Mouse (Mus musculus) 3T3-L1 (cell line): Measurements from ENCODE around the gene Rap1b.
A peak's percentile ranks its signal among the peaks of the same experiment; 100 is the strongest.

ENCODE experiments used
- DNase-seq: peaks from one replicate; pipeline ENCODE4 v3.0.0-alpha.2; 2015; ENCODE audit warnings: low read depth, low spot score

Rap1b gene

DNA sequence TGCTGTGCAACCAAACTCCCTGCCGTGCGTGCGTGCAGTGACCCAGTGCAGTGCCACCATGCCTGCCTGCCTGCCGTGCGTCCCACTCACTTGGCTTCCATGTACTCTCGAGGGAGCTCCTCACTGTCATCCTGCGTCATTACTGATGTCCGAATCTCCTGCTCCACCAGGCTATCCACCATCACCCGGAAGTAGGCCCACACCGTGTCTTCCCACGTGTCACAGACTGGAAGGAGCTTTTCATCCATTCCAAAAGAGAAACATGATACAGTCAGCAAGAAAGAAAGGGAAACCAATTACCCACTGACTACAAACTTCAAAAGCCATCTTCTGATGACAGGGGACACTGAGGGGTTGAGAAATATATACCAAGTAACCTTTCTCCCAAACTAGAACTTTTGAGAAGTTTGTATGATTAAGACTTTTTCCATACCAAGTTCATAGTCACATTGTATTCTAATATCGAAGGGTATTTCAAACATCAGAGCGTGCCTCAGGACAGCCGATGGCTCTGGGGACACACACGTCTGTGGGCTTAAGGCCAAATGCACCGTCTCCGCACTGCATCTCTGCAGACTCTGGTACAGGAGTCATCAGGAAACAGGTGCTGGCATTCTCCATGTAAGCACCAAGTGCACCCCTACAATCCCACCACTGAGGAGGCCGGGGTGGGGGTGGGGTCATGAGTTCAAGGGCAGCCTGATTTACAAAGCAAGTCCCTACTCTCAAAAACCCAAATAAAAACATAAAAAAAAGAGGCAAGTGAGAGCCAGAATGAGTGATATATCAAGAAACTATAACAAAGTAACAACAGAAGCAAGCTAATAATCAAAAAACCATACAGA is 75.3 kb downstream of the Rap1b start:
- DNase-seq, result peak; percentile 95

DNA sequence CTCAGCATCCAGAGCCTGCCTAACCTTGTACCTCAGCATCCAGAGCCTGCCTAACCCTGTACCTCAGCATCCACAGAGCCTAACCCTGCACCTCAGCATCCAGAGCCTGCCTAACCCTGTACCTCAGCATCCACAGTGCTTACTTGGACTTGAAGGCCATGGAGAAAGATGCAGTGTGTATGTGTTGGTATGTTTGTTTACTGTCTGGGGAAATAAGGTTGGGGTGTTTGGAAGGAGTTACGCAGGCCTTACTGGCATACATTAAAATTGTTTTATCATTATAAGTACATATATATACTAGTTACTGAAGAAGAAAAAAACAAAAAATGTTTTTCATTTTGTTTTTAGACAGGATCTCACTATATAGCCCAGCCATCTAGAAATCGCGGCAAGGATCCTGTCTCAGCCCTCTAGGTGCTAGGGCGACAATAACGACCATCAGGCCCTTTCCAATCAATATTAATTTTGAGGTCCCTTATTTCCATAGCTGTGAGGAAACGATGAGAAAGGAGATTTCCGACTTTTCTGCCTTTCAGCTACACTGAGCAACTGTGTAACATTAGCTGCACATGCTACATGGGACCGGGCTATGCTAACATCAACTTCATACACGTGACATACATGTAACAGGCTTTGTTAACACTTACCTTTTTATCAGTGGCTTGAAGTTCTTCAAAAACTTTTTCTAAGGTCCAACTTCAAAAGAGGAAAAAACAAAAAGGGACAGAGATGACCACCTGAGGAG is 76.1 kb downstream of the Rap1b start:
- peak; percentile 90 for DNase-seq

DNA sequence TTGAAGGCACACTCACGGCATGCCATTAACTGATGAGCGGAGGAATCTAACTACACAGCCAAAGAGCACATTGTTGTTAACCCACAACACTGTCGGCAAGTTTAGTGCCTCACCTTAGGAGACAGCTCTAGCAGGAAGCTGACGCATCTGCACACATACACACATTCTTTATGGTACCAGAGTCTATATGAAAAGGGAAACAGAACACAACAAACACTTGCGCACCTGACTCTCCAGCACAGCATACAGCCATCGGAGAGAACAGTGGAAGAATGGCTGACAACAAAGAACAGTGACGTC is 77.7 kb downstream of the Rap1b start:
- no peak for DNase-seq

DNA sequence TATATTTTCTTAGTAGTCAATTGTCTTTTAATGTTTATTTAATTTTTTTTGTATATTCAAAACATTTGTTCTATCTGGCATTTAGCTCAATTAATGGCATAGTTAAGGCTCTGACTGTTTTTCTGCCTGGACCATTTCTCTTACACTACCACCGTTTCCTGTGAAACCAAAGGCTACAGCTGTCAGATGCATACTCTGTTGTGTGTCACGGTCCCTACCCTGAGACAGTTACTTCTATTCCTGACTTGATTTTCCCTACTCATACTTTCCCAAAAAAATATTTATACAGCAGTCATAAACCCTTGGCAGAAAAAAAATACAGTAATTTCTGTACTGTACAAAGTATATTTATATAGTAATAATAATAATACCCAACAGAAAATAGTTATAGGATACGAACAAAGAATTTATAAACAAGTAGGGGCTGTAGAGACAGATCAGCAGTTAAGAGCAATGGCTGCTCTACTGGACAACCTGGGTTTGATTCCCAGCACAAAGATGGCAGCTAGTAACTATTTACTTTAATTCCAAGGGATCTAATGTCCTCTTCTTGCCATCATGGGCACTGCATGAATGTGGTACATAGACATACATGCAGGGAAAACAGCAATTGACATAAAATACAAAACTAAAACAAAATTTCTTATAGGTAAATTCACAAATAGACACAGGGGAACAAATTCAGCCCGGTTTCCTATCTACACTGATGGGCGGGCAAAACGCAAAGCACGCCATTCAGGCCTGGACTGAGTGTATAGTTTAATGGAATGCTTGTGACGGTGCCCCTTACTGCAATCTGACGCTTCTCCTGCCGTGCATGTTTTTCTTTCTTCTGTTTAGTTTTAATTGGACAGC is 78.3 kb downstream of the Rap1b start:
- peak; percentile 94 for DNase-seq

DNA sequence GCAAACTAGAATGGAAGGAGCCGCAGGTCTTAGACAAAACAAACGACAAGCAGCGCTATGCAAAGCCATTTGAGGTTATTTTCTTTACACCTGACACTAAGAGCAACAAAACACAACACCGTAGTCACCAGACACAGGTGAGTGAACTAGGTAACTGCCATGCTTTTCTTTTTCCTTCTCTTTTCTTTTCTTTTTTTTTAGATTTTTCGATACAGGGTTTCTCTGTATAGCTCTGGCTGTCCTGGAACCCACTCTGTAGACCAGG is 79.0 kb downstream of the Rap1b start:
- DNase-seq, result no peak

DNA sequence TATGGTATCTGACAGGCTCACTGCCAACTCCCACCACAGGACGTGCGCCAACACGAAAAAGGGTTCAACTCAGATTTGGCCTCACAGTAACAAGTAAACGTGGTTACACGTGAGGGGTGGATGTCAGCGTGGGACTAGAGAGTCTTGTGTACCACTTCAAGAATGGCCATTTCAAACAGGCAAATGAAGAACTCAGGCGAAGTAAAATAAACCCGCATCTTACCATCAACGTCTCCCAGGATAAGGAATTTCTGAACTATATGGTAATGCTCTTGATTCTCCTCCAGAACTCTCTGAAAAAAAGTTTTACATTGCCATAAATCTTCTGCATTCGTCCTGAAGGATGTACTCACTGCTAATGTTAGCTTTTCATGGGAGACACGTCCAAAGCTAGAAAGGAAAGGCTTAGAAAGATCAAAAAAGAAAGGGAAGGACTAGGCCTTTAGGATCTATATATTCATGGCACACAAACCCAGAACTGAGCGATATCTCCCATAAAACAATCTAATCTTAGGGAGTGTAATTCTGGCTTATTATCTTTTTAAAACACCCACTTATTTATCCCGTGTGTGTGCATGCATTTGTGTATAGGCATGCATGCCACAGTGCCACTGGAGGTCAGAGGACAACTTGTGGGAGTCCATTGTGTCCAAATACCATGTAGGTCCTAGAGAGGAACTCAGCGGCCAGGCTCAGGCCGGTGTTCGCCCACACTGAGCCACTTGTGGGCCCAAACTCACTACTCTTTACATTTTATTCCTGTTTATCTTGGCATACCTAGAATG is 79.5 kb downstream of the Rap1b start:
- peak; percentile 95 for DNase-seq

DNA sequence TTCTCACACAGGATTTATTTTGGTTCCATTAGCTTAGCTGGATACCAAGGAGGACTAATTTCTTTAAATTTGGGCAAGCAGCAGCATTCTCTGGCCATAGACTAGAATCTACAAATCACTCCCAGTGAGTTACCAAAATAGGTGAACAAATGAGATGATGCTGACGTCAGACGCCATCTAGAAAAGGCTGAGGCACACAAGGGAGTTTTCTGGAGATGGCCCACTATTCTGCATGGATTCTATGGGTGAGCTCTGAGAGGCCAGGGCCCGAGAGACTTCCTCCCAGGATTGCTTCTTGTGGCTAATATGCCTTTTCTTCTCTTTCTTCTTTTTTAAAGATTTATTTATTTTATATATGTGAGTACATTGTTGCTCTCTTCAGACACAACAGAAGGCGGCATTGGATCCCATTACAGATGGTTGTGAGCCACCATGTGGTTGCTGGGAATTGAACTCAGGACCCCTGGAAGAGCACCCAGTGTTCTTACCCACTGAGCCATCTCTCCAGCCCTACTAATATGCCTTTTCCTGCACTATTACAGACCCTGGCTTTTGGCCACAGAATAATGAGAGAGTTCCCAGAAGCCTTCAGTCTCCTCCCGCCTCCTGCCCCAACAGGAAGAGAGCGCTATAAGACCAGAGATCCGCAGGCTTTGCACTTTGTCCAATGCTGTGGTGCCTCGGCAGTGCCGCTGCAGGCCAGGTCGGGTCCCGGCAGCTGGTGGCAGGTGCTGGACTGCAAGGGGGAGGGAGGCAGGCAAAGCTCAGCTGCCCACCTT is 80.5 kb downstream of the Rap1b start:
- DNase-seq, result peak; percentile 95

DNA sequence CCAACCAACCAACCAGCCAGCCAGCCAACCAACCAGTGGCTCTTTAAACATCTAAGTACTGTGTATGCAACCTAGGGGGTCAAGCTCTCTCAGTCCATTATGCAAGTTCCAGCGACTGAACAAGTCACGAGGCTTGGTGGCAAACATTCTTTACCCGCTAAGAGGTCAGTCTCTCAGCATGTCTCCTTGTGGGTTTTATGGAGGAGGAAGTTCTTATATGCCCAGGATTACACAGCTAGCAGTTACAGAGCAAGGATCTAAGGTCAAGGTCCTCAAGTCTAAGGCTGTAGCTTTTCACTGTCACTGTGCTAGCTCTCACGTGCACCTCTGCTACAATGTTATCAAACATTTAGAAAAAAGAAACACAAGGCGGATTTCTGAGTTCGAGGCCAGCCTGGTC is 81.2 kb downstream of the Rap1b start:
- peak; percentile 96 for DNase-seq
